Mouse (Mus musculus) thymus, adult 2 months (tissue): ENCODE results near the gene Adsl.

Source experiments
- CTCF ChIP-seq: fragments of 200-500 bp; IDR thresholded peaks from 2 replicates; pipeline ENCODE4 v1.5.1; 2012; ENCODE audit warnings: mild to moderate bottlenecking, control low read depth, low read length, moderate library complexity, borderline replicate concordance; ENCODE audit not compliant: control insufficient read depth, poor library complexity, insufficient read depth; ENCODE audit errors: extremely low read depth
- POLR2A ChIP-seq: fragments of 200-500 bp; IDR thresholded peaks from 2 replicates; pipeline ENCODE4 v1.6.1; 2012; ENCODE audit warnings: mild to moderate bottlenecking, low read length, control low read depth, moderate library complexity; ENCODE audit not compliant: control insufficient read depth, poor library complexity, insufficient read depth; ENCODE audit errors: extremely low read depth

DNA sequence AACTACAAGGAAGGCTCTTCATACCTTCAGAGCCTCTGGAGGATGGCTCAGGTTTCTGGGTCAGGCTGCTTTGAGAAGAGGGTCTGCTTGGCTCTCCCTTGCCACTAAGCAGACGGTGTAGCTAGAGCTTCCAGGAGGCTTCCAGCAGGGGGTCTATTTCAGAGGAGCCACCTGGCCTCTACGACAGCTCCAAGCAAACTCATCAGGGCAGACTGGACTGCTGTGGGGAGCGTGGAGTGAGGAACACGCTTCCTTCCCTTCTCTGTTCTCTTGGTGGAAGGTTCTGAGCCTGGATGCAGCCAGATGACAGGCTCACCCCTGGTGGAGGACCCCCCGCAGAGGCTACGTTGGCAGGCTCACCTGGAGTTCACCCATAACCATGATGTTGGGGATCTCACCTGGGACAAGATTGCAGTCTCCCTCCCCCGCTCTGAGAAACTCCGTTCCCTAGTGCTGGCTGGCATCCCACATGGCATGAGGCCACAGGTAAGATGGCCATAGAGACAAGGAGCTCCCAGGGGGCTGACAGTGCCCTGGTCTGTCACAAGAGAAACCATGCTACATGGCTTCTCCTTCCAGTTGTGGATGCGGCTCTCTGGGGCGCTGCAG is 57.9 kb downstream of the Adsl start:
- no peak for TF ChIP-seq CTCF
- no peak for TF ChIP-seq POLR2A
